Mouse (Mus musculus): Measurements from ENCODE around the gene Otud5. TPM values are rescaled to one million over a fixed set of nuclear protein-coding genes. Genes with fewer than 3 reads are reported as not detected.
"Not testable (repeated sequence)": the region's sequence is repeated elsewhere in the genome, so short reads cannot be mapped to it uniquely, and the experiment has no call there.

Otud5 gene
- 21.0 and 22.8 TPM in 2 replicates for polyA plus RNA-seq (2015; fragmentation: Nextera tagmentation; extraction: Ambion mirVana)

- H3K36me3 ChIP-seq (ENCODE audit: control insufficient read depth, insufficient read depth), result no peaks in the 10 kb centered on the region
- 22% methylated on average over 74 of the region's 74 CpGs for WGBS
- peak within 1 kb of the TSS; percentile 79 for H3K9ac ChIP-seq (ENCODE audit: low read depth, low read length)
- H3K27me3 ChIP-seq (replicated peaks; ENCODE audit: control insufficient read depth, insufficient read depth, low read length), result no peaks in the 10 kb centered on the region
- peak within 1 kb of the TSS; percentile 68 for H3K4me2 ChIP-seq (replicated peaks; ENCODE audit: low read depth)
- no peaks in the 10 kb centered on the region for H3K9me3 ChIP-seq (ENCODE audit: control insufficient read depth)
- H3K4me3 ChIP-seq (ENCODE audit: low read depth, low read length), result peak within 1 kb of the TSS; percentile 68
- 0 out of 2 replicates have a peak, but pooled peaks have one; percentile 8 for TF ChIP-seq CTCF (IDR thresholded peaks at IDR 0.05; ENCODE audit: low read depth)
- ATAC-seq, result peak; percentile 95
- H3K27ac ChIP-seq (ENCODE audit: low read depth, low read length), result peak within 1 kb of the TSS; percentile 91
- H3K4me1 ChIP-seq (replicated peaks; ENCODE audit: control insufficient read depth, insufficient read depth, low read length), result no peaks in the 10 kb centered on the region
These were observed at the start of gene Otud5 for GRCm38 (mm10) chrX:7841163-7842162. Gene Otud5, plus strand, starts transcription at chrX:7841364.

- Histone ChIP-seq H3K4me1 (replicated peaks; ENCODE audit: control insufficient read depth, insufficient read depth, low read length) (no peaks in the 10 kb centered on the region), H3K9me3 (ENCODE audit: control insufficient read depth) (no peaks in the 10 kb centered on the region), H3K4me2 (replicated peaks; ENCODE audit: low read depth) (no peak overlapping the region), H3K9ac (ENCODE audit: low read depth, low read length) (no peak overlapping the region), H3K27me3 (replicated peaks; ENCODE audit: control insufficient read depth, insufficient read depth, low read length) (no peaks in the 10 kb centered on the region), H3K4me3 (ENCODE audit: low read depth, low read length) (no peak overlapping the region), H3K36me3 (ENCODE audit: control insufficient read depth, insufficient read depth) (0 out of 2 replicates have a peak, but pooled peaks cover 4% of the 10 kb centered on the region), H3K27ac (ENCODE audit: low read depth, low read length) (no peak overlapping the region)
- TF ChIP-seq CTCF (IDR thresholded peaks at IDR 0.05; ENCODE audit: low read depth), result peak; percentile 58
- WGBS, result 51% methylated on average over 3 of the region's 3 CpGs
- no peak for ATAC-seq
These were observed 47.8 kb upstream of the Otud5 start for GRCm38 (mm10) chrX:7793361-7793760.

GRCm38 (mm10) chrX:7795016-7795415 lies 46.1 kb upstream of the Otud5 start:
- no peak for TF ChIP-seq CTCF (IDR thresholded peaks at IDR 0.05; ENCODE audit: low read depth)
- no peak for ATAC-seq
- 0 out of 2 replicates have a peak, but pooled peaks cover 5% of the 10 kb centered on the region for H3K36me3 ChIP-seq (ENCODE audit: control insufficient read depth, insufficient read depth)
- no peak overlapping the region for H3K4me3 ChIP-seq (ENCODE audit: low read depth, low read length)
- H3K4me2 ChIP-seq (replicated peaks; ENCODE audit: low read depth), result no peak overlapping the region
- no peaks in the 10 kb centered on the region for H3K27me3 ChIP-seq (replicated peaks; ENCODE audit: control insufficient read depth, insufficient read depth, low read length)
- H3K9ac ChIP-seq (ENCODE audit: low read depth, low read length), result no peak overlapping the region
- no peaks in the 10 kb centered on the region for H3K4me1 ChIP-seq (replicated peaks; ENCODE audit: control insufficient read depth, insufficient read depth, low read length)
- no peak overlapping the region for H3K27ac ChIP-seq (ENCODE audit: low read depth, low read length)
- WGBS, result 24% methylated on average over 7 of the region's 7 CpGs
- no peaks in the 10 kb centered on the region for H3K9me3 ChIP-seq (ENCODE audit: control insufficient read depth)

- Histone ChIP-seq H3K27ac (ENCODE audit: low read depth, low read length) (no peak overlapping the region), H3K27me3 (replicated peaks; ENCODE audit: control insufficient read depth, insufficient read depth, low read length) (no peaks in the 10 kb centered on the region), H3K4me3 (ENCODE audit: low read depth, low read length) (no peak overlapping the region), H3K36me3 (ENCODE audit: control insufficient read depth, insufficient read depth) (peaks cover 13% of the 10 kb centered on the region; the same call in 1 of the 2 replicates), H3K9me3 (ENCODE audit: control insufficient read depth) (no peaks in the 10 kb centered on the region), H3K4me2 (replicated peaks; ENCODE audit: low read depth) (no peak overlapping the region), H3K4me1 (replicated peaks; ENCODE audit: control insufficient read depth, insufficient read depth, low read length) (no peaks in the 10 kb centered on the region), H3K9ac (ENCODE audit: low read depth, low read length) (no peak overlapping the region)
- ATAC-seq, result peak; percentile 72; the same call in 1 of the 2 replicates
- 55% methylated on average over 3 of the region's 3 CpGs for WGBS
- peak; percentile 36 for TF ChIP-seq CTCF (IDR thresholded peaks at IDR 0.05; ENCODE audit: low read depth)
These were observed 43.8 kb upstream of the Otud5 start for GRCm38 (mm10) chrX:7797327-7797726.

- not testable (repeated sequence) for H3K9me3 ChIP-seq (ENCODE audit: control insufficient read depth); H3K4me3 ChIP-seq (ENCODE audit: low read depth, low read length); H3K4me2 ChIP-seq (replicated peaks; ENCODE audit: low read depth); H3K27me3 ChIP-seq (replicated peaks; ENCODE audit: control insufficient read depth, insufficient read depth, low read length); H3K27ac ChIP-seq (ENCODE audit: low read depth, low read length); H3K9ac ChIP-seq (ENCODE audit: low read depth, low read length); ATAC-seq; H3K36me3 ChIP-seq (ENCODE audit: control insufficient read depth, insufficient read depth); H3K4me1 ChIP-seq (replicated peaks; ENCODE audit: control insufficient read depth, insufficient read depth, low read length)
- WGBS, result 79% methylated on average over 2 of the region's 2 CpGs
These were observed 39.0 kb upstream of the Otud5 start for GRCm38 (mm10) chrX:7802157-7802556.

GRCm38 (mm10) chrX:7815016-7815415 lies 26.1 kb upstream of the Otud5 start:
- not testable (repeated sequence) for H3K9ac ChIP-seq (ENCODE audit: low read depth, low read length); H3K9me3 ChIP-seq (ENCODE audit: control insufficient read depth); H3K4me2 ChIP-seq (replicated peaks; ENCODE audit: low read depth); H3K4me3 ChIP-seq (ENCODE audit: low read depth, low read length); H3K27me3 ChIP-seq (replicated peaks; ENCODE audit: control insufficient read depth, insufficient read depth, low read length); H3K27ac ChIP-seq (ENCODE audit: low read depth, low read length); H3K4me1 ChIP-seq (replicated peaks; ENCODE audit: control insufficient read depth, insufficient read depth, low read length); ATAC-seq
- TF ChIP-seq CTCF (IDR thresholded peaks at IDR 0.05; ENCODE audit: low read depth), result peak; percentile 59
- 54% methylated on average over 8 of the region's 8 CpGs for WGBS
- H3K36me3 ChIP-seq (ENCODE audit: control insufficient read depth, insufficient read depth), result 0 out of 2 replicates have a peak, but pooled peaks cover 19% of the 10 kb centered on the region

Data from intestine, postnatal 0 days (tissue).